Mouse (Mus musculus) embryo, embryonic 11 days (tissue): ENCODE measurements around the gene Serpinf2.
"Not testable (repeated sequence)": the region's sequence is repeated elsewhere in the genome, so short reads cannot be mapped to it uniquely, and the experiment has no call there.

ENCODE experiments used
- DNase-seq: peaks from one replicate; pipeline ENCODE4 v3.0.0-alpha.2; 2015

Gene Serpinf2

DNA sequence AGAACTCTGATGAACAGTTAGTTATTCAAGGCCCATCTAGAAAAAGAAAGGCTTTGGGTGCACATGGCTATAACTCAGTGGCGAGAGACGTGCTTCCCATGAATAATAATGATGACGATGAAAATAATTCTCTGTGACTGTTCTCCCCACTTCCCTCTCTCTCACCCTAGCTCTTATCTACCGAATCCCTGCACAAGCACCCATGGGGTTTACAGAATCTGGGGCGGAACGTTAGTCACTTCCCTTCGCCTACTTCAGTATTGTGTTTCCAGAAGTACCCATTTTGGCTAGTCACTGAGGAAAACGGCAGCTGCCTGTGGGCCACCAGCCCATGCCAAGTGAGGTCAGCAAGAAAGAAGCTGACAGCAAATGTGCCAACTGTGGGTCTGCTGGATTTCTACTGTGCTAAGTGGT is 19.2 kb upstream of the Serpinf2 start:
- no peak for DNase-seq

GRCm38 (mm10) chr11:75458169-75458568 is 18.8 kb upstream of the Serpinf2 start:
- DNase-seq, result peak; percentile 54

DNA sequence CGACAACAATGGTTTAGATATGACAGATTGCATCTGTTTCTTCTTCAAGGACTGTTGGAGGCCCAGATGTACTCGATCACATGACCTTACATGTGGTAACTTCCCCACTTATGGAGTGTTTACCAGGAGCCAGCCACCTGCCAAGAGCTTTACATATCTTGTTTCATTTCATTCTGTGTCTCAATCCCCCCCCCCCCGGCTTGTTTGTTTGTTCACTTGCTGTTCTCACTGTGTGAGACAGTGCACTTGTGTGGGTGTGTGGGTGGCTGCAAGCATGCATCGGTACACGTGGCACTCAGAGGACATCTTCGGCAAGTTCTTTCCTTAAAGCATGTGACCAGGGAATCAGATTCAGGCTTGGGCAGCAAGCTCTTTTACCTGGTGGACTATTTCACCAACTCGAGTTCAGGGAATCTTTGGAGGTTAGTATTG is 17.1 kb upstream of the Serpinf2 start:
- no peak for DNase-seq

- DNase-seq, result not testable (repeated sequence)
Observed at GRCm38 (mm10) chr11:75455971-75456370, 16.6 kb upstream of the Serpinf2 start.

- DNase-seq, result no peak
Observed at GRCm38 (mm10) chr11:75455041-75455736, 15.8 kb upstream of the Serpinf2 start.

DNA sequence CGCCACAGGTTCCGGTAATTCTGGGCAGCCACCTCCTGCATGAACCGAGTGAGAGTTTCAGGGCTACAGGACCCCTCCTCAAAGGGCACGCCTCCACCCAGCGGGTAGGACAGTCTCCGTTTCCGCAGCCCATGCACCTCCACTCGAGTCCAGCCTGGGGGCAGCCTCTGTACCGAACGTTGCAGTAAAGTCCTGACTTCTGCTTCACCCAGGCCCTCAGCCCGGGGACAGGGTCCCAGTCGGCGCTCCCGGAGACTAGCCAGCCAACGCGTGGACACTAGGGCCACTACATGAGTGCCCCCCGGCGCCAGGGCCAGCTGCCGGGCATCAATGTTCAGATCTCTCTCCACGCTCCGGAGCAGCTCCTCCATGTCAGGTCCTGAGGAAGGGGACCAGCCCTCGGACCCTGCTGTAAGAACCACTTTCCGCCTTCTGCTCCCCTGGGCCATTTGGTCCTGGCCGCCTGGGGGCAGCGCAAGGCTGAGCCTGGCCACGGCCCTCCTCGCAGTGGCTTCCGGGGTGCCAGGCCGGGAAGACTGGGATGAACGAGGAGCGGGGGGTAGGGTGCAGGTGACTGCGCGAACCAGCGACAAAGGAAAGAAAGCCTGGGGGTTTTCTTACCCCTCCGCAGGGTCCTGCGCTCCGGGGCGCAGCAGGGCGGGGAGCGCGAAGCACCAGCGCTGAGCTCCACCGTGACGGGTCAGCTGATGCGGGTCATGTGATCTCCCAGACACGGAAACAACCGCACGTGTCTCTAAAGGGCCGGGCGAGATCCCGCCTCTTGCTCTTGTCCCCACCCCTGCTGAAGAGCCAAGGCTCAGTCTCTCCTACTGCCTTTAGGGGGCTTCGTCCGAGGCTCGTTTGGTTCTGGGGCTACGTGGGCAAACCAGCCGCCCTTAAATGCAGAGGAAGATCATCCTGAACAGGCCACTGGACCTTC is 14.9 kb upstream of the Serpinf2 start, which contains the start of gene Wdr81:
TSS of gene Wdr81 (minus strand) at position 727 of the 940 bp plus-strand sequence.
- peak; percentile 96 for DNase-seq

DNA sequence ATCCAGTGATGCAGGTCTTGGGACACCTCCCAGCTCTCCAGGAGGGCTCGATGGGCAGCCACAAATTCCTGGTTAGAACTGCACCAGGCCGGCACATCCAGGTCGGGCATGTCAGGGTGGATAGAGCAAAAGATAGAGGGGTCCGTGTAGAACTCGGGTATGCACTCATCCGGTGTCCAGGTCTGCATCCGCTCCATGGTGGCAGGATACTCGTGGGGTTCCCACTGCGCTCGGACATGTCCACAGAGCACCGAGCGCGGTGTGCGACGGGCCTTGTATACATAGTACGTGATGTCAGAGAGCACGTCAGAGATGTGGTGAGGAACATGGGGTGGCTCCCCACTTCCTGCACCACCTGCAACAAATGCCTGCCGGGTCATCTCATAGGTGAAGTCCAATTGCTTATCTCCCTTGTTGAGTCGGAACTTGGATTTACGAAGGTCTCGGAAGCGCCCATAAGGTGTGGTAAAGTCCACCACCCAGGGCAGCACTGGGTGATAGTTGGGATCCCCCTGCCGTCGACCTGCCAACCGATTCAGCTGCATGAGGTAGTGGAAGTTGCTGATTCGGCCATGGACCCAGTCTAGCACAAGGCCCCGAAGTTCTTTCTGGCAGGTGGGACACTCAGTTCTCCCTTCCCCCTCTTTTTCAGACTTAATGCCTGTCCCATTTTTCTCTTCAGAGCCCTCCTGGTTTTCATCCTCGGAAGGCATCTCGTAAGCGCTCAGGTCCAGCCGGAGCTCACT is 13.6 kb upstream of the Serpinf2 start:
- DNase-seq, result no peak

DNA sequence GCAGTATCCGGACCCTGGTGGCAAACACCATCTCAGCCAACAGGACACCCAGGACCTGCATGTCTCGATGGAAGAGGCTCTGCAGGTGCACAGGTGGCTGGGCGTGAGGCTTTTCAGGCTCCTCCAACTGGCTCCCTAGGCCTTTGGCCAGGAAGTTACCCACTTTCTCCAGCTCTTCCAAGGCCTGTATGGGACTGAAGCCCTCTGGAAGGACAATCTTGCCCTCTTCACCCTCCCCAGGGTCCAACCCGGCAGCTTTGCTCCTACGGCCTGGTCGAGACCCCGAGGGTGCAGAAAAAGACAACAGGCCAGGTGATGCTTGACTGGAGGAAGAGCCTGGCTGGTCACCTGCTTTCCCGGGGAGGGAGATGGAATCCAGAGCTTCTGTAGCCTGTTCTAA is 12.7 kb upstream of the Serpinf2 start:
- no peak for DNase-seq

DNA sequence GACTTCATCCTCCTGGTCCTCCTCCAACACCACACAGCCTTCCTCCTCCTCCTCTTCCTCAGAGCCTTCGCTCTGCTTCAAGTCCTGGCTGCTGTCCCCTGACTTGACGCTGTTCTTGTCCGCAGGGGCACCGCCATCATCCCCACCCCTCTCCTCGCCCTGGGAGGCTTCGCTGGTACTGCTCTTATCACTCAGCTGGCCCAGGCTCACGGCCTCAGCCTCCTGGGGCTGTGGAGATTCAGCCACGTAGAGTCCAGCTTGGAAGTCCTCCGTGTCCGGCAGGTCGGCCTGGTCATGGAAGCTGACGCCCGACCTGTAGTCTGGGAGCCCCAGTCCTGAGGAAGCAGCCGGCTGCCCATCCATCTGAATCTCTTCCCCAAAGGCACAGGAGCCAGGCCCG is 11.5 kb upstream of the Serpinf2 start:
- DNase-seq, result no peak

DNA sequence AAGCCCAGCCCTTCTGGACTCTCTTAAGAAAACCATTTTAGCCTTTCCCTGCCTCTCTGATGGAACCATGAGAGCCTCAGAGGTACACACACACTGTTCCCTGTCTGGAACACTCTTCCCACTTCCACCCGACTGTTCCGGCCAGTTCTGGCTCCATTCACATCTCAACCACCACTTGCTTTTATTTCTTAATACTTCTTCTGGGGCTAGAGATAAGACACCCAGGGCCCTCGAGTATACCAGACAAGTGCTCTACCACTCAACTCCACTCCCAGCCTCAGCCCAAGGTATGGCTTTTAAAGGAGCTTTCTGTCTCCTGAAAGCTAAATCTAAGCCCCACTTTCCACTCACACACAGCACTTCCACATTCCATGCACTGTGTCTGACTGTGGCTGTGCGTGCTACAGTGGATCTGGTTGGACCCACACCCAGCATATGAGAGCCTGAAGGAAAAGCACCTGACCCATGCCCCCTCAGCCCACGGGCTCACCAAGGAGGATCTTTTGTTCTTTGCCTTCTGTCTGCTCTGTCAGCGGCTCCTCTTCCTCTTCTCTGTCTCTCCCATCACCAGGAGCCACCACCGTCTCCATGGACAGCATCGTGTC is 11.0 kb upstream of the Serpinf2 start:
- DNase-seq, result no peak

DNA sequence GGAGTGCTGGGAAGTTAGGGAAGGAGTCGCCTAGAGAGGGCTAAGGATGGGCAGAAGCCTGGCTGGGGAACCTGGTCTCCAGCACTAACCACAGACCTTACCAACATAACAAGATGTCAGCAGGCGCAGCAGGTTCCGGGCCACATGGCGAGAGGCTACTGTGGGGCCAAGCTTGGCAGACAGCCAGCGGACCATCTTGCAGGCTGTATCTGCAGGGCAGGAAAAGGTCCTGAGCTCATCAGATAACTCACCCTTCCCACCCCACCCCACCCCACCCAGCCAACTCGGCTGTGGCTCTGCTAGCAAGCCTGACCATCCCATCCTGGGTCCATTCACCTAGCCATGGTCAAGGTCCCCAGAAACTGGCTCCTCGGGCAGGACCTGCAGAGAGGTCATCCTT is 10.3 kb upstream of the Serpinf2 start:
- no peak for DNase-seq

GRCm38 (mm10) chr11:75448575-75448974 is 9.2 kb upstream of the Serpinf2 start:
- DNase-seq, result no peak

- peak; percentile 4 for DNase-seq
Observed at GRCm38 (mm10) chr11:75443711-75444110, 4.3 kb upstream of the Serpinf2 start.

GRCm38 (mm10) chr11:75441601-75442000 is 2.2 kb upstream of the Serpinf2 start:
- no peak for DNase-seq

GRCm38 (mm10) chr11:75441034-75441433 is 1.6 kb upstream of the Serpinf2 start:
- no peak for DNase-seq

DNA sequence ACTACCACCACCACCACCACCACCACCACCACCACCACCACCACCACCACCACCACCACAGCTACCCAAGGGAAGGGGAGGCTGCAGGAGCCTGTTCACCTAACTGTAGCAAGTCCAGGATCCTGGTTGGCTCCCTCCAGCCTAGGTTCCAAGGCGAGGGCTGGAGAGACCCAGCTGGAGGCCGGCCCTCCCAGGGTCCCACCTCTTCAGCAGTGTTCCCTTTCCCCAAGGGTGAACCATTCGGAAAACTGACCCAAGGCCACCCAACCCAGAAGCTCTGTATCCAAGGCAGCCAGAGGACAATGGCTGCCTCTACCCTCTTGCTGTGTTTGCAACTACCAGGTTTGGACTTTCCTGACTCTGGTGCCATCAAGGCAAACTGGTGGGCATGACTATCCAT is 560 bp upstream of the Serpinf2 start:
- no peak for DNase-seq

GRCm38 (mm10) chr11:75438804-75439203 is 587 bp downstream of the Serpinf2 start:
- DNase-seq, result no peak

- DNase-seq, result no peak
Observed at GRCm38 (mm10) chr11:75438194-75438593, 1.2 kb downstream of the Serpinf2 start.

- DNase-seq, result no peak
Observed at GRCm38 (mm10) chr11:75434138-75434537, 5.3 kb downstream of the Serpinf2 start.

GRCm38 (mm10) chr11:75431307-75431706 is 8.1 kb downstream of the Serpinf2 start:
- no peak for DNase-seq

- DNase-seq, result no peak
Observed at GRCm38 (mm10) chr11:75429019-75429705, 10.2 kb downstream of the Serpinf2 start.

GRCm38 (mm10) chr11:75424459-75424858 is 14.9 kb downstream of the Serpinf2 start:
- DNase-seq, result no peak
